Mouse (Mus musculus) embryonic facial prominence, embryonic 13.5 days (tissue): ENCODE results near the gene Gm10401. TPM values are rescaled to one million over a fixed set of nuclear protein-coding genes. Genes with fewer than 3 reads are reported as not detected.

Experiments used
- ATAC-seq: fragments of 200-750 bp; cut with Nextera tagmentation; 2 replicates; pipeline ENCODE4 v1.8.0; 2017; ENCODE audit warnings: low read depth; ENCODE audit not compliant: insufficient number of reproducible peaks, insufficient read depth, low FRiP score, low TSS enrichment
- H3K27ac ChIP-seq: fragments of 300-500 bp; sonication (generic); 2 replicates; pipeline ENCODE4 v1.5.1; 2015; ENCODE audit warnings: moderate library complexity, mild to moderate bottlenecking, inconsistent platforms
- H3K27me3 ChIP-seq: fragments of 300-500 bp; sonication (generic); 2 replicates; pipeline ENCODE4 v1.6.1; 2015; ENCODE audit warnings: mild to moderate bottlenecking, inconsistent platforms
- H3K36me3 ChIP-seq: fragments of 300-500 bp; sonication (generic); 2 replicates; pipeline ENCODE4 v1.6.1; 2015; ENCODE audit warnings: mild to moderate bottlenecking, inconsistent platforms
- H3K4me1 ChIP-seq: fragments of 300-500 bp; sonication (generic); 2 replicates; pipeline ENCODE4 v1.6.1; 2015; ENCODE audit warnings: inconsistent platforms
- H3K4me2 ChIP-seq: fragments of 300-500 bp; sonication (generic); 2 replicates; pipeline ENCODE4 v1.6.1; 2015; ENCODE audit warnings: moderate library complexity, mild to moderate bottlenecking, inconsistent platforms
- H3K4me3 ChIP-seq: fragments of 300-500 bp; sonication (generic); 2 replicates; pipeline ENCODE4 v1.5.1; 2015; ENCODE audit warnings: mild to moderate bottlenecking, inconsistent platforms
- H3K9ac ChIP-seq: fragments of 300-500 bp; sonication (generic); 2 replicates; pipeline ENCODE4 v1.6.1; 2015; ENCODE audit warnings: mild to moderate bottlenecking, inconsistent platforms
- H3K9me3 ChIP-seq: fragments of 300-500 bp; sonication (generic); 2 replicates; pipeline ENCODE4 v1.6.1; 2016; ENCODE audit warnings: inconsistent platforms
- WGBS: fragments of 180-500 bp; shearing (Covaris S2); methylation state at CpG from one replicate; pipeline ENCODE4 v1.1.7; 2015; ENCODE audit warnings: mixed read lengths; 5-methylcytosine and 5-hydroxymethylcytosine counted together
- polyA plus RNA-seq: library from polyadenylated mRNA; unstranded; fragments of >200 nt; fragmentation: Nextera tagmentation; extraction: Ambion mirVana; gene quantifications from 2 replicates; pipeline ENCODE4 v1.2.1, GENCODE M21; 2015

Gm10401 gene
- polyA plus RNA-seq, 1 experiment from 2014 or later, result 44.5 TPM

- Histone ChIP-seq H3K27ac (no peak overlapping the region), H3K36me3 (peaks cover 7% of the 10 kb centered on the region; the same call in 1 of the 2 replicates), H3K27me3 (no peaks in the 10 kb centered on the region), H3K4me2 (no peak overlapping the region), H3K9ac (no peak overlapping the region), H3K9me3 (no peaks in the 10 kb centered on the region), H3K4me3 (no peak overlapping the region), H3K4me1 (peaks cover 37% of the 10 kb centered on the region)
- WGBS, result 88% methylated on average over 6 of the region's 6 CpGs
- ATAC-seq, result no peak
These were observed 48.4 kb downstream of the Gm10401 start for GRCm38 (mm10) chr5:115049692-115050091.

Other genes with a start within 250 kb of the Gm10401 start
- gene 4930519G04Rik, start 244.6 kb downstream of the Gm10401 start, polyA plus RNA-seq, result 0.45 TPM in 1 of 2 replicates, not detected in the other
- 0.51 and 0.56 TPM in 2 replicates for gene Gm9936, start 239.6 kb downstream of the Gm10401 start, polyA plus RNA-seq
- gene Oasl2, start 201.4 kb downstream of the Gm10401 start, polyA plus RNA-seq, result 3.0 and 4.0 TPM in 2 replicates
- gene Oasl1, start 175.1 kb downstream of the Gm10401 start, polyA plus RNA-seq, result 0.48 and 0.56 TPM in 2 replicates
- gene 2210016L21Rik, start 156.1 kb downstream of the Gm10401 start, polyA plus RNA-seq, result 69.2 and 72.6 TPM in 2 replicates
- gene Hnf1a, start 127.2 kb downstream of the Gm10401 start, polyA plus RNA-seq, result 0.26 TPM in 1 of 2 replicates, not detected in the other
- gene Sppl3, start 87.2 kb downstream of the Gm10401 start, polyA plus RNA-seq, result 18.2 and 18.6 TPM in 2 replicates
- gene Acads, start 21.1 kb upstream of the Gm10401 start, polyA plus RNA-seq, result 48.2 and 52.5 TPM in 2 replicates
- gene Unc119b, start 36.7 kb upstream of the Gm10401 start, polyA plus RNA-seq, result 43.5 and 44.4 TPM in 2 replicates
- gene Mlec, start 59.9 kb upstream of the Gm10401 start, polyA plus RNA-seq, result 73.4 and 79.0 TPM in 2 replicates
- 1.3 and 2.0 TPM in 2 replicates for gene Cabp1, start 96.1 kb upstream of the Gm10401 start, polyA plus RNA-seq
- 83.5 and 88.1 TPM in 2 replicates for gene Pop5, start 137.5 kb upstream of the Gm10401 start, polyA plus RNA-seq
- 129 and 136 TPM in 2 replicates for gene Rnf10, start 174.6 kb upstream of the Gm10401 start, polyA plus RNA-seq
- gene Coq5, start 181.4 kb upstream of the Gm10401 start, polyA plus RNA-seq, result 42.5 and 43.2 TPM in 2 replicates
- gene Dynll1, start 202.7 kb upstream of the Gm10401 start, polyA plus RNA-seq, result 1,732 and 1,829 TPM in 2 replicates
- 343 and 378 TPM in 2 replicates for gene Srsf9, start 228.9 kb upstream of the Gm10401 start, polyA plus RNA-seq
- gene Gatc, start 242.9 kb upstream of the Gm10401 start, polyA plus RNA-seq, result 31.1 and 32.1 TPM in 2 replicates
- gene Triap1, start 242.9 kb upstream of the Gm10401 start, polyA plus RNA-seq, result 58.0 and 64.4 TPM in 2 replicates